Mouse (Mus musculus) testis, adult 2 months (tissue): ENCODE data around the gene Gm20388.

Source experiments
- CTCF ChIP-seq: fragments of 200-500 bp; IDR thresholded peaks from 2 replicates; pipeline ENCODE4 v1.5.1; 2012; ENCODE audit warnings: low read depth, mild to moderate bottlenecking, inconsistent platforms, low read length, moderate library complexity; ENCODE audit not compliant: control insufficient read depth, insufficient read depth, insufficient replicate concordance
- POLR2A ChIP-seq: fragments of 200-500 bp; IDR thresholded peaks from 2 replicates; pipeline ENCODE4 v1.6.1; 2012; ENCODE audit warnings: low read depth, mild to moderate bottlenecking, inconsistent platforms, low read length, moderate library complexity; ENCODE audit not compliant: control insufficient read depth

GRCm38 (mm10) chr8:121740721-121741120 is 1830.1 kb downstream of the Gm20388 start:
- no peak for TF ChIP-seq CTCF
- no peak for TF ChIP-seq POLR2A
